Mouse (Mus musculus) small intestine, adult 2 months (tissue): ENCODE results near the gene Leo1.

Source experiments
- CTCF ChIP-seq: fragments of 200-500 bp; IDR thresholded peaks from 2 replicates; pipeline ENCODE4 v1.5.1; 2012; ENCODE audit warnings: low read depth, mild to moderate bottlenecking, control low read depth, inconsistent platforms, low read length, moderate library complexity, mixed read lengths; ENCODE audit not compliant: insufficient replicate concordance, insufficient read length; ENCODE audit errors: extremely low read depth
- POLR2A ChIP-seq: fragments of 200-500 bp; IDR thresholded peaks from 2 replicates; pipeline ENCODE4 v1.6.1; 2012; ENCODE audit warnings: low read depth, mild to moderate bottlenecking, control low read depth, inconsistent platforms, low read length, moderate library complexity

DNA sequence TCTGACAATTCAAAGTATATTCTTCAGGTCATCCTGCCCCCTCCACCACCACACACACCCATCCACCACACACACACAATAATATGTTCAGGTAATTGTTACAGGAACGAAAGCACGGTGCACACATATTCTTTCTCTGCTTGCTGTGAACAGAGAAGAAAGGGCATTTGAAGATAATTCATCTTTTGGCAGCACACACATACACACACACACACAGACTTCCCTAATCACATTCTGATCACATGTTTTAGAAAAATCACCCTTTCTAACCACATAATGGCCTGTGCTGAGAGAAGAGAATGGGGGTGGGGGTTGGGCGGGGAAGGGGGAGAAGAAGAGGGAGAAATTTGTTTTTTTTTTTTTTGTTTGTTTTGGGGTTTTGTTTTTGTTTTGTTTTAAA lies 8.6 kb upstream of the Leo1 start:
- no peak for TF ChIP-seq CTCF
- TF ChIP-seq POLR2A = no peak
